Mouse (Mus musculus) Muller cell, postnatal 12 days (primary cell): ENCODE measurements around the gene Vwa8.

Experiments
- DNase-seq: peaks from one replicate; pipeline ENCODE4 v3.0.0-alpha.2; 2015; ENCODE audit errors: inconsistent ontology term

Gene Vwa8

GRCm38 (mm10) chr14:79183261-79183660 lies 334.4 kb downstream of the Vwa8 start:
- DNase-seq: no peak

GRCm38 (mm10) chr14:79184071-79184470 lies 335.2 kb downstream of the Vwa8 start:
- DNase-seq: no peak

GRCm38 (mm10) chr14:79185018-79185685 lies 336.3 kb downstream of the Vwa8 start:
- DNase-seq: no peak

- no peak for DNase-seq
These were observed 338.1 kb downstream of the Vwa8 start for GRCm38 (mm10) chr14:79186976-79187375.

GRCm38 (mm10) chr14:79196711-79197110 lies 347.9 kb downstream of the Vwa8 start:
- DNase-seq: no peak

GRCm38 (mm10) chr14:79198066-79198465 lies 349.2 kb downstream of the Vwa8 start:
- no peak for DNase-seq

- peak; percentile 45 for DNase-seq
These were observed 351.5 kb downstream of the Vwa8 start for GRCm38 (mm10) chr14:79200133-79200891.

GRCm38 (mm10) chr14:79200892-79201285 lies 352.0 kb downstream of the Vwa8 start:
- DNase-seq: no peak

- DNase-seq: no peak
These were observed 354.0 kb downstream of the Vwa8 start for GRCm38 (mm10) chr14:79202722-79203362.

- DNase-seq: peak; percentile 94
These were observed 354.8 kb downstream of the Vwa8 start for GRCm38 (mm10) chr14:79203496-79204158.

GRCm38 (mm10) chr14:79204866-79205265 lies 356.0 kb downstream of the Vwa8 start:
- DNase-seq: no peak

GRCm38 (mm10) chr14:79206210-79206609 lies 357.4 kb downstream of the Vwa8 start:
- DNase-seq: peak; percentile 62

GRCm38 (mm10) chr14:79208468-79208867 lies 359.6 kb downstream of the Vwa8 start:
- DNase-seq: no peak

GRCm38 (mm10) chr14:79209813-79210212 lies 361.0 kb downstream of the Vwa8 start:
- DNase-seq: no peak

GRCm38 (mm10) chr14:79212380-79212991 lies 363.6 kb downstream of the Vwa8 start:
- DNase-seq: no peak

- DNase-seq: no peak
These were observed 365.3 kb downstream of the Vwa8 start for GRCm38 (mm10) chr14:79214129-79214528.

- no peak for DNase-seq
These were observed 365.9 kb downstream of the Vwa8 start for GRCm38 (mm10) chr14:79214660-79215249.

GRCm38 (mm10) chr14:79216366-79216765 lies 367.5 kb downstream of the Vwa8 start:
- no peak for DNase-seq

GRCm38 (mm10) chr14:79223431-79224036 lies 374.7 kb downstream of the Vwa8 start:
- no peak for DNase-seq

- DNase-seq: no peak
These were observed 376.6 kb downstream of the Vwa8 start for GRCm38 (mm10) chr14:79225458-79225857.

GRCm38 (mm10) chr14:79226056-79226455 lies 377.2 kb downstream of the Vwa8 start:
- DNase-seq: no peak
